Mouse (Mus musculus) right cerebral cortex, postnatal 25 days (tissue): Measurements from ENCODE around the gene Rtp3.

Experiments
- DNase-seq: peaks from one replicate; pipeline ENCODE4 v3.0.0; 2022

The Rtp3 gene

GRCm38 (mm10) chr9:110990204-110990603 is at the start of gene Rtp3:
TSS of gene Rtp3 (minus strand) at chr9:110990583.
- DNase-seq, result no peak

- DNase-seq, result no peak
Observed at GRCm38 (mm10) chr9:111039966-111040365, 49.6 kb upstream of the Rtp3 start.

- no peak for DNase-seq
Observed at GRCm38 (mm10) chr9:111033717-111034116, 43.3 kb upstream of the Rtp3 start.

- no peak for DNase-seq
Observed at GRCm38 (mm10) chr9:111026791-111027190, 36.4 kb upstream of the Rtp3 start.

GRCm38 (mm10) chr9:111019022-111019421 is 28.6 kb upstream of the Rtp3 start, which contains the start of gene Ltf:
TSS of gene Ltf (plus strand) at chr9:111019271.
- DNase-seq, result no peak

GRCm38 (mm10) chr9:111015658-111016057 is 25.3 kb upstream of the Rtp3 start:
- no peak for DNase-seq

- DNase-seq, result no peak
Observed at GRCm38 (mm10) chr9:111012041-111012440, 21.7 kb upstream of the Rtp3 start.

- no peak for DNase-seq
Observed at GRCm38 (mm10) chr9:111011550-111011949, 21.2 kb upstream of the Rtp3 start.

GRCm38 (mm10) chr9:111009763-111010162 is 19.4 kb upstream of the Rtp3 start:
- DNase-seq, result no peak

GRCm38 (mm10) chr9:111006544-111006943 is 16.2 kb upstream of the Rtp3 start:
- DNase-seq, result no peak

GRCm38 (mm10) chr9:111003279-111003678 is 12.9 kb upstream of the Rtp3 start:
- DNase-seq, result no peak

- DNase-seq, result no peak
Observed at GRCm38 (mm10) chr9:111001621-111002020, 11.2 kb upstream of the Rtp3 start.

- DNase-seq, result no peak
Observed at GRCm38 (mm10) chr9:110999856-111000255, 9.5 kb upstream of the Rtp3 start.

- no peak for DNase-seq
Observed at GRCm38 (mm10) chr9:110999056-110999455, 8.7 kb upstream of the Rtp3 start.

GRCm38 (mm10) chr9:110997245-110997644 is 6.9 kb upstream of the Rtp3 start:
- DNase-seq, result peak; percentile 60

GRCm38 (mm10) chr9:110994716-110995172 is 4.4 kb upstream of the Rtp3 start:
- DNase-seq, result peak; percentile 64

GRCm38 (mm10) chr9:110993281-110993709 is 2.9 kb upstream of the Rtp3 start:
- no peak for DNase-seq

- no peak for DNase-seq
Observed at GRCm38 (mm10) chr9:110989543-110989942, 840 bp downstream of the Rtp3 start.

GRCm38 (mm10) chr9:110989141-110989540 is 1.2 kb downstream of the Rtp3 start:
- no peak for DNase-seq

GRCm38 (mm10) chr9:110988078-110988477 is 2.3 kb downstream of the Rtp3 start:
- DNase-seq, result no peak

- no peak for DNase-seq
Observed at GRCm38 (mm10) chr9:110987331-110987730, 3.1 kb downstream of the Rtp3 start.

GRCm38 (mm10) chr9:110985951-110986350 is 4.4 kb downstream of the Rtp3 start:
- DNase-seq, result no peak

GRCm38 (mm10) chr9:110985541-110985940 is 4.8 kb downstream of the Rtp3 start:
- DNase-seq, result no peak

- DNase-seq, result no peak
Observed at GRCm38 (mm10) chr9:110984096-110984495, 6.3 kb downstream of the Rtp3 start.

- DNase-seq, result peak; percentile 7
Observed at GRCm38 (mm10) chr9:110982351-110982750, 8.0 kb downstream of the Rtp3 start.

- no peak for DNase-seq
Observed at GRCm38 (mm10) chr9:110979411-110979810, 11.0 kb downstream of the Rtp3 start.
